Mouse (Mus musculus) 3T3-L1 (cell line): ENCODE results near the gene Hectd1.

Experiments
- DNase-seq: peaks from one replicate; pipeline ENCODE4 v3.0.0-alpha.2; 2015; ENCODE audit warnings: low read depth, low spot score

Gene Hectd1

GRCm38 (mm10) chr12:51844771-51845256, 15.5 kb upstream of the Hectd1 start:
- peak; percentile 97 for DNase-seq

DNA sequence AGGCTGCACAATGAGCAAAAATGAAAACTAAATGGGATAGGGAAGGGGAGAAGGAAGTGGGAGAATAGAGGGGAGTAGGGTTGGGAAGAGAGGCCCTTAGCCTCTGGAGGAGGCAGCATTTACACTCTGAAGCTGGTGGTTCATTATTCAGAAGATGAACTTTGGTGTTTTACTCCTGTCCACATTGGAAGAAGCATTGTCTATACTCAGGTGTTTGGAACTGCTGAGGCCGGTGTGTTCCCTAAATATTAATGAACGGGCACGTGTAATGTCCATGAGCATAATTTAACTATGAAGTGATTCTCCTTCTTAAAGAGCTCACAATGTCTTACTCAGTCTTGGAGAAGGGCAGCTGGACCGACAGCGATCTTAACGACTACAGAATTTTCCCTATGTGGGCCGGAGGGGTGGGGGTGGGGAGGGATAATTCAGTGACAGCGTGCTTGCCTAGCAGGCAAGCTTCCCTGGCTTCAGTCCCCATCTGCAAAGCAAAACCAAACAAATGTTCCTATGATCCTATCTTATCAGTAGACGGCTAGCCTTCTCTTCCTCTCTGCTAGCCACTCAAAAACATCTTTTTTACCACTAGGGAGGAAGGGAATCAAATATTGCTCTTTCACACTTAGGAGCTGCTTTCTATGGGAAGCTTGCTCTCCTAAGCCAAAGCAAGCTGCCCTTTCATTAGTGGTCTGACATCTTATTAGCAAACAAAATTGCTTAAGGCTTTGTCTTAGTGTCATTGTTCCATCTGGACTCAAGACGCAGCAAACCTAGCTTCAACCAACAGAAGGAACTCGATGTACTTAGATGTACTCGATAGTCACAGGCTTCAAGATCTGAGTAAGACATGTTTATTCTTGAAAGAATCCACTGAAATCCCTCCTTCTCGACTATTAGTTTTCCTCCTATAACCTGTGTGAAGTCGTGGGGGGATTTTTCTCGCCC, 14.5 kb upstream of the Hectd1 start:
- peak; percentile 18 for DNase-seq

DNA sequence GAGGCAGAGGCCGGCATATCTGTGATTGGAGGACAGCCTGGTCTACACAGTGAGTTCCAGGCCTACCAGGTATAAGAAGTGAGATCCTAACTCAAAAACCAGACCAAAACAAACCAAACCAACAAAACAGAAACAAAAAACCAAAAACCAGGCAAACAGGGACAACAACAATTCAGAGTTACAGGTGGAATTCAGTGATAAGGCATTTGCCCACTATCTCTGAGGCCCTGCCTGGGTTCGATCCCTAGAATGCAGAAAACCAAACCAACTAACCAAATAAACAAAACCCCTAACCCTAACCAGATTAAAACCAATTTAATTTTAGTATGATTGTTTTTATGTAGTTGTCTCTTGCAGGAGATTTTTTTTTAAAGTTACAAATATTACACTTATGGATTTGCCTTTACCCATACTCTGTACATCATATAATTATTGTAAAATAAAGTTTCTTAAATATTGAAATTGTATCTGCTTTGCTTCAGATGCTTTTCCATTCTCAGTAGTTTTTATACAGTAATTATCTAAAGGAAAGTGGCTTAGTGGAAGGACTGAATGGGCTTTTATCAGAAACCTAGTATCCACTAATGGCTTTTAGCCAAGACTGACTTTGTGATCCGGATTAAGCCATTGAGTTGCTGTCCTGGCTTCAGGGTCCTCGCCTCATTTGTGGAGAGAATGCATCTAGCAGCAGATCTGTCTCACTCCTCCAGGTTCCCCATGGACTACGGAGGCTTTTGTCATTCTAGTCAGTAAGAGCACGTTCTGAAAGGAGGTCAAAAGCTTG, 12.9 kb upstream of the Hectd1 start:
- no peak for DNase-seq

GRCm38 (mm10) chr12:51839856-51840255, 10.5 kb upstream of the Hectd1 start:
- no peak for DNase-seq

GRCm38 (mm10) chr12:51835219-51835618, 5.9 kb upstream of the Hectd1 start:
- no peak for DNase-seq

DNA sequence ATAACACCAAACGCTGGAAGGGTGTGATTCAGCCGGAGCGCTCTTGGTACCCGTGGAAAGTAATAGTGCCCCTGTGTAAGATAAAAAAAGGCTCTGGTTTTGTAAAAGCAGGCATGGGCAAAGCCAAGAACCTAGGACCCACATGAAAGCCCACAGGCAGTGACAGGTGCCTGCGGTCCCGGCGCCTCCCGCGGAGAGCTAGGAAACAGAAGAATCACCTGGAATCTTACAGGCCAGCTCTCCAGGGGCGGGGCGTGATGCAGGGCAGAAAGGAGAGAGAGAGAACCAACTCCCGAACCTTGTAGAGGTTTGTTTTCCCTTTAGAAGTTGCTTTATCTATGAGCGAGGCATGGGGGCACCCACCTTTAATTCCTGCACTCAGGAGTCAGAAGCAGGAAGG, 2.6 kb upstream of the Hectd1 start:
- DNase-seq: no peak

DNA sequence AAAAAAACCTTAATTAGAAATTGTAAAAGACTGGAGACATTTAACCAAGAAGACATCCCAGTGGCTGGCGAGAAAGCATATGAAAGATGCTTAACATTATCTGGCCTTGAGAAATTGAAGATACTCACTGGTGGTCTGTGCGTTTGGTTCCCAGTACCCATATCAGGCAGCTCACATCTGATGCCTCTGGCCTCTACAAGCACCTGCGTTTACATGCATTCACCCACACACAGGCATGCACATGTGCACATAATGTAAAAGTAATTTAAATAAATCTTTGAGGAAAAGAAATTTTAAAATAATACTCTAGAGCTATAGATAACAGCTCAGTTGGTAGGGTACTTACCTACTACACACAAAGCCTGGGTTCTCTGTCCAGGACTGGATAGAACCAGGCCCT, 2.0 kb upstream of the Hectd1 start:
- DNase-seq: no peak

DNA sequence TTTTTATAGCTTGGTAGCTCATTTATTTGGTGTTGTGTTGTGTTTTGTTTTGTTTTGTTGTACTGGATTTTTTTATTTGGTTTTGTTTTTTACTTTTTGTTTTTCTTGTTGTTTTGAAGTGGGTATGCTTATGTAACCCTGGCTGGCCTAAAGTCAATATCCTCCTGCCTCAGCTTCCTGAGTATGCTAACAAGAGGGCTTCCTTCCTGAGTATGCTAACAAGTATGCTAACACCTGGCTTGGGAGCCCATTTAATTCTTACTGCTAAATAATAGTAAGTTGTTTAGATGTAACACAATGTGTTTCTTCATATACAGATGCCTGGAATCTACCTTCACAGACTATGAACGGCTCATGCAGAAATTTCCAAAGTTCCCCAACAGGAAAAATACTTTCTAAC, 1.3 kb upstream of the Hectd1 start:
- DNase-seq: no peak

DNA sequence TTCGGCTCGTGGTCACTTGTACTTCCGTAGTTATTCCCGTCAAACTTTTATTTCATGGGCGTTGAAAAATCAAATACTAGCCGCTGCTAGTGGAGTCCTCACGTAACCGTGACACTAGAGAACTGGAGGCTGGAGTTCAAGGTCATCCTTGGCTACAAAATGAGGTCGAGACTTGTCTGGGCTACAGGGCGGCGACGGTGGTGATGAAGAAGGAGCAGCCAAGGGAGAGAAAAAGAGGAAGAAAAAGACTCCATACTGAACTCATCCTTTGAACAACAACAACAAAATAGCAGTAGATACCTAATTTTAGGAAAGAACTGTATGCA, 704 bp upstream of the Hectd1 start:
- no peak for DNase-seq

DNA sequence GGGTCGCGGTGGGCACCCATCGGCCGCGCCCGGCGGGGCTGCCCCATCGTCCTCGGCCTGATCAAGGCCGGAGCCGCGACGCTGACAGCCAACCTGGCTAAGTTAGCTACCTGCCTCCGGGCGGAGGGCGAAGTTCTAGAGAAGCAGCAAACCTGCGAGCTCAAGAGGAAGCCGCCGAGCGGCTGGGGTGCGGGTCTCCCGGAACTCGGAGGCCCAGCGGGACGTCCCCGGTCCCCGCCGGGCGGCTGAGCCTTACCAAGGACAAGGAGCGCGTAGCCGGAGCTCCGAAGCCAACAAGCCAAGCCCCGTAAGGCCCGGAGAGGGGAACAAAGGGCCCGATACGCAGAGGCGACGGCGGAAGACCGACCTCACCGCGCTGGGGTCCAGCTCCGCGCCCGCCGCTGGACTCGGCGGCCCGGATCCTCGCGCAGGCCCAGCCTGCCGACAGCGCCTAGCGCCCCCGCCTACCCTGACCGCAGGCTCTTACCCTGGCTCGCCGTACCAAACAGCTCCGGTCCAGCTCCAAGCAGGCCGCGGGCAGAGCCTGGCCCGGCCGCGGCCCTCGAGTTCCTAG, 533 bp downstream of the Hectd1 start:
- peak; percentile 66 for DNase-seq

DNA sequence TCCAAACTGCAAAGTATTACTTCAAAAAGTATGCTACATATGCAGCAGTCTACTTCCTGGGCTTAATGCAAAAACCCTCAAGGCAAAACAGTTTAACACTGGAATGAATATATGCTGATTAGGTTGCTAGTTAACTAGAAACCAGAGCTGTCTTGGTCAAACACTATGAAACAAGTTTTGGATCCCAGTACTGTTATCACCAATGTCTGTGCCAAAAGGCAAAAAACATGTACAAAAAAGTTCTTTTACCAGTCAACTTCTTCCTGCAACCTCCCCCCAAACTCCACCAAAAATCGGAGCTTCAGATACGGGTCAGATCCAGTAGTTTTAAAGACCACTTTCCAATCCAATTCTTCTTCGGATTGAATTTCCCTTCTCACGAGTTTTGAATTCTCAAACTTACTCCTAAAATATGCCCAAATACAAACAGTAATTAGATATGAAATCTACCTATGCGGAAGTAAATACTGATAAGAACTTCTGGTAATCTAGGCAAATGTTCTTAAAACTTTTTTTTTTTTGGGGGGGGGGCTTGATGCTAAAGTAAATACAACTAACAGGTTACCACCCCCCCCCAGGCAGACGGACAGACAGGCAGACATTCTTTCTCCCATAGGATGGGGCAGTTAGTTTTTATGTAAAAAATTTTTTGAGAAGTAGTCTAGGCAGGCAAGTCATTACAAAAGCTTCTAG, 1.2 kb downstream of the Hectd1 start:
- DNase-seq: no peak

GRCm38 (mm10) chr12:51825338-51825737, 4.0 kb downstream of the Hectd1 start:
- DNase-seq: peak; percentile 43

DNA sequence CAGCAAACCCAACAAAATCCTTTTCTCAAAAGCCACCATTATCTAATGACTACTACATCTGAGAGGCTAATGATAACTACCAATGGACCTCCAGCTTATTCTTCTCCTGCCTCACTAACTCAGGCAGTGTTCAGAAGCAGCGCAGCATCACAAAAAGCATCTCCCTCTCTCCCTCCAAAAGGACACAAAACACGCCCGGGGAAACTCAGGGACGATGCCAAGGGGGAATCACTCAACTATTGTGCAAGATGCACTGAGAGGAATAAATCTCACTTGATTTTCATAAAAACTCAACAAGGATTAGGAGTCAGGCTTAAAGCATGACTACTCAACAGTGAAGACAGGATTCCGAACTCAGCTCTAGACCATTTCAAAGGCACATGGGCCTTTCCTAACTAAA, 6.0 kb downstream of the Hectd1 start:
- no peak for DNase-seq

DNA sequence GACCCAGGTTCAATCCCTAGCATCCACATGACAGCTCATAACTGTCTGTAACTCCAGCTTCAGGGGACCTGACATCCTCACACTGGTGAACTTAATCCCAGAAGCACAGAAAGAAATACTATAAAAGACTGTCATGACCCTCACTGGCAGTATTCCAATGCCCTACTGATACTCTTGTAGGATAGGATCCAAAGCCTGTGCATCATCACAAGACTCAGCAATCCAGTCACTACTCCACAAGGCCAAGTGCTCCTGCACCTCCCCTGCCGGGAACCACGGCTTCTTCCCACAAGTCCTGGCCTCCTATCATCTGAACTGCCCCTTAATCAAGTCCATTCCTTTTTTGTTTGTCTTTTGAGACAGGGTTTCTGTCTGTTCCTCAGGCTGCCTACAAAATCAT, 6.5 kb downstream of the Hectd1 start:
- peak; percentile 68 for DNase-seq

DNA sequence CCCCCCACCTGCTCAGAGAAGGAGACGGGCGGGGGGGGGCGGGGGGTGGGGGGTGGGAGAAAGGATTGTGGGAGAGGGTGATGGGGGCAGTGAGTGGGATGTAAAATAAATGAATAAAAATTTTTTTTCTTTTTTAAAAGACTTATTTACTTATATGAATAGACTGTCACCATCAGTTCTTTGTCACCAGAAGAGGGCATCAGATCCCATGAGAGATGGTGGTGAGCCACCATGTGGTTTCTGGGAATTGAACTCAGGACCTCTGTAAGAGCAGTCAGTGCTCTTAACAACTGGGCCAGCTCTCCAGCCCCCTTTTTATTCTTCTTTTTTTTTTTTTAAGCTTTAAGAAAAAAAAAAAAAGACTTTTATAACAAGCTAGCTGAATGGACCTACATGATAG, 7.1 kb downstream of the Hectd1 start:
- peak; percentile 32 for DNase-seq

GRCm38 (mm10) chr12:51821256-51821655, 8.1 kb downstream of the Hectd1 start:
- DNase-seq: no peak

DNA sequence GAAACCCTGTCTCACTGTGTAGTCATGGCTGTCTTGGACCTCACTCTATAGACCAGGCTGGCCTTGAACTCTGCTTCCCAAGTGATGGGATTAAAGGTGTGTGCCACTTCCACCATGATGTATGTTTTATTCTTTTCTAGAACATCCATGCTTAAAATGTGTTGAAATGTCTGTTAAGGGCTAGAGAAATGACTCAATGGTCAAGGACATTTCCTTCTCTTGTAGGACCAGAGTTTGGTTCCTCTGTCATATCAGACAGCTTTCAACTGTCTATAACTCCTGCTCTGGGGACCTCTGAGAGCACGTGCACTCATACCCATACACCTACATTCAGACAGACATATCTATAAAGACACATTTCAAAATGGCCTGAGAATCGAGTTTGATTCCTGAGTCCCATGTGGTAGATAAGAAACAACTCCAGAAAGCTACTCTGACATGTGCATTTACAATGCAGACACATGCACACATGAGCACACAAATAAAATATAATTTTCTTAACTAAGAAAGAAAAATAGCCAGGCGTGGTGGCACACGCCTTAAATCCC, 9.3 kb downstream of the Hectd1 start:
- no peak for DNase-seq

DNA sequence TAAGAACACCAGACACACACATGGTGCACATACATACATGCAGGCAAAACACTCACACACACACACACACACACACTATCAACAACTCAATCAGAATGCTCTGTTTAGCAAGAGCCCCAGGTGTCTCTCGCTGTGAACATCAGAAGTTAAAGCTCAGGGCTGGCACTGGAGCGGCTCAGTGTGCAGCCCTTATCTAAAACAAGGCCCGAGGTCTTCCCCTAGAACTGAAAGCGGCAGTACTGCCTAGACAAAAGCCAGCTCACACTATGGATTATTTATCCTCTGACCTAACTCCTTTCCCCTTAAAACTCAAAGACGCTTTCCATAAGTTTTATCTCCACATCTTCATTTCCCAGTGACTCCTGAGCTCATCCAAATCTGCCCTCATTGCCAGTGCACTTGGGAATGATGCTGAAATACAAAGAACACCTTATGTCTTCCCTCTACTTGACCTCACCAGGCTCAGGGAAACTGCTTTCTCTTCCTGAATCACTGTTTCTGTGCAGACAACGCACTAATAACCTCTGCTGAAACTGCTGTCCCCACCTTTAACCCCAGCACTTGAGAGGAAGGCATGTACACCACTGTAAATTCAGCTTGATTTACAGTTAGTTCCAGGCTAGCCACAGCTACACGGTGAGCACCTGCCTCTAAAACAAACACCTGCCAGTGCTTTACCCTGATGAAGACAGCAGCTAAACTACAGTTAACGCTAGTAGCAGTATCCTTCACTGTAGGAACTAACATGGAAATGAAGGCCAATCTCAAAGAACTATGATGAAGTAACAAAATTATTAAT, 11.3 kb downstream of the Hectd1 start:
- DNase-seq: no peak

GRCm38 (mm10) chr12:51811388-51812140, 17.8 kb downstream of the Hectd1 start:
- DNase-seq: peak; percentile 94

- DNase-seq: no peak
Measured at GRCm38 (mm10) chr12:51810564-51810963, 18.8 kb downstream of the Hectd1 start.
